Mouse (Mus musculus): ENCODE data around the gene Trim17.

- TF ChIP-seq CTCF (IDR thresholded peaks at IDR 0.05; ENCODE audit: control insufficient read depth, insufficient read depth, insufficient read length) (no peak), MAX (IDR thresholded peaks at IDR 0.05) (no peak), MYOD1 (IDR thresholded peaks at IDR 0.05; ENCODE audit: control insufficient read depth, insufficient read length, low read depth) (no peak), USF1 (IDR thresholded peaks at IDR 0.05; ENCODE audit: low read depth) (no peak), CEBPB (IDR thresholded peaks at IDR 0.05; ENCODE audit: low read depth) (no peak), MYOG (IDR thresholded peaks at IDR 0.05; ENCODE audit: control insufficient read depth, extremely low read depth, insufficient read length) (no peak)
These were observed 45.3 kb downstream of the Trim17 start for GRCm38 (mm10) chr11:58999830-59000229.

Measured in C2C12 (cell line).